Mouse (Mus musculus) lung, postnatal 36 days (tissue): ENCODE data around the gene Bckdha.
A peak's percentile ranks its signal among the peaks of the same experiment; 100 is the strongest.

ENCODE experiments used
- DNase-seq: peaks from one replicate; pipeline ENCODE4 v3.0.0; 2022; ENCODE audit warnings: mixed read lengths

Bckdha gene

GRCm38 (mm10) chr7:25611501-25611900, 47.3 kb downstream of the Bckdha start:
- no peak for DNase-seq

GRCm38 (mm10) chr7:25610056-25610455, 48.7 kb downstream of the Bckdha start:
- DNase-seq: no peak

GRCm38 (mm10) chr7:25607196-25607595, 51.6 kb downstream of the Bckdha start:
- no peak for DNase-seq

- no peak for DNase-seq
Observed at GRCm38 (mm10) chr7:25606625-25607063, 52.1 kb downstream of the Bckdha start.

- no peak for DNase-seq
Observed at GRCm38 (mm10) chr7:25601346-25601745, 57.4 kb downstream of the Bckdha start.

- DNase-seq: no peak
Observed at GRCm38 (mm10) chr7:25600666-25601065, 58.1 kb downstream of the Bckdha start.

GRCm38 (mm10) chr7:25599663-25600062, 59.1 kb downstream of the Bckdha start:
- peak; percentile 89 for DNase-seq

GRCm38 (mm10) chr7:25593859-25594258, 64.9 kb downstream of the Bckdha start:
- no peak for DNase-seq

GRCm38 (mm10) chr7:25591226-25591625, 67.6 kb downstream of the Bckdha start:
- no peak for DNase-seq

- no peak for DNase-seq
Observed at GRCm38 (mm10) chr7:25585351-25586204, 73.2 kb downstream of the Bckdha start.

GRCm38 (mm10) chr7:25584651-25585050, 74.1 kb downstream of the Bckdha start:
- DNase-seq: no peak

- no peak for DNase-seq
Observed at GRCm38 (mm10) chr7:25582301-25582810, 76.4 kb downstream of the Bckdha start.
